Mouse (Mus musculus): ENCODE results near the gene B4galnt3.

DNA sequence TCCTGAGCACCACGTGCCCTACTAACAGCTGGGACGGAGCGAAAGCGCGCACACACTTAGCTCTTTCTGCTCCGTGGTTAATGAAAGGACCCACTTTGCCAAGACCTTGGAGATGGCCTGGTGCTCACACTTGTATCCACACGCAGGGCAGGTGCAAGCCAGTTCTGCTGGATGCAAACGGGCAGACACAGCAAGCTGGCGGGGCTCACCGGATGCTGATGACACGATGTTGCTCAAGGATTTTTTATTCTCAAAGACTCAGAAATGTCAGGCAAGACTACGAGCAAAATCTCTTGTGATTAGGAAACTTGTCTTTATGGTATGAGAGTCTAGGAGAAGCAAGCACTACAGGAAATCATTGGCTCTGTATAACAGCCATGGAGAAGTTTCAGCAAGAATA is 52.9 kb downstream of the B4galnt3 start:
- TF ChIP-seq CTCF (IDR thresholded peaks at IDR 0.05; ENCODE audit: low read depth, low read length) (no peak), POLR2A (IDR thresholded peaks at IDR 0.05; ENCODE audit: extremely low read depth, insufficient read depth, low read length) (no peak)

Measured in liver, adult 2 months (tissue).